Mouse (Mus musculus) thymus, postnatal 25 days (tissue): ENCODE data around the gene Mageb4.
"Not testable (repeated sequence)": the region's sequence is repeated elsewhere in the genome, so short reads cannot be mapped to it uniquely, and the experiment has no call there.

Source experiments
- DNase-seq: peaks from one replicate; pipeline ENCODE4 v3.0.0; 2022

The Mageb4 gene

DNA sequence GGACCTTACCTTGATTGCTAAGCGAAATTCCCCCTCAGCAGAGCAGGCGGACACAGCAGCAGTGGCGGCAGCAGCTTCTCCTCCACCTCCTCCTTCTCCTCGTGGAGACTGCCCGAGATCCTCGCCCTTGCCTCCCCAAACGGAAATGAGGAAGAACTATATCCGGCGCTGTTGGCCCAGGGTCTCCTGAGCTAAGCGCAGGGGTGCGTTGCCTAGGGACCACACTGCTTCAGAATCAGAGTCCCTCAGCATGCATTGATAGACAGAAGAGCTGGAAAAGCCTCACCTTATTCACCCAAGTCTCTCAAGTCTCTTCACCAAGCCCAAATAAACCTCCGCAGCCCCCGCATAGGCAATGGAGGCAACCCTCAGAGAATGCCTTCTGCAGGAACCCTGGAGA is at the start of gene Mageb4:
TSS of gene Mageb4 (minus strand) at position 101 of the 400 bp plus-strand sequence.
- not testable (repeated sequence) for DNase-seq

DNA sequence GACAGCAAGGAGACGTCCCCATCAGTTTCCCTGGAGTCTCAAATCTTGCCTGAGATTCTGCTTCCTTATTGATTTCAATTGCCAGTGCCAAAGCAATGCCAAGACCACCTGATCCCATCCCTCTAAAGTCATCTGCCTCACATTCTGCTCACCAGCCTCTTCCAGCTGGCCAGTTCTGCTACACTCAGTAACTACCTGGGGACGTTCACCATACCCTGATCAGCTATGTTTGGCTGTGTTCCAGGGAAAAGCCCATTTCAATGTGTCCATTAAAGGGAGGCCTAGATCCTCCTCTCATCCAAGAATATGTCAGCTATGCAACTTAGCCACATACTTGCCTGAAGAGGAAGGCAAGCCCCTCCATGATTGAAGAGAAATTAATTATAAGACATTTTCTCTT is 20.3 kb downstream of the Mageb4 start:
- not testable (repeated sequence) for DNase-seq

DNA sequence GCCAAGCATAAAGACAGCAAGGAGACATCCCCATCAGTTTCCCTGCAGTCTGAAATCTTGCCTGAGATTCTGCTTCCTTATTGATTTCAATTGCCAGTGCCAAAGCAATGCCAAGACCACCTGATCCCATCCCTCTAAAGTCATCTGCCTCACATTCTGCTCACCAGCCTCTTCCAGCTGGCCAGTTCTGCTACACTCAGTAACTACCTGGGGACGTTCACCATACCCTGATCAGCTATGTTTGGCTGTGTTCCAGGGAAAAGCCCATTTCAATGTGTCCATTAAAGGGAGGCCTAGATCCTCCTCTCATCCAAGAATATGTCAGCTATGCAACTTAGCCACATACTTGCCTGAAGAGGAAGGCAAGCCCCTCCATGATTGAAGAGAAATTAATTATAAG is 58.9 kb downstream of the Mageb4 start:
- DNase-seq, result not testable (repeated sequence)

DNA sequence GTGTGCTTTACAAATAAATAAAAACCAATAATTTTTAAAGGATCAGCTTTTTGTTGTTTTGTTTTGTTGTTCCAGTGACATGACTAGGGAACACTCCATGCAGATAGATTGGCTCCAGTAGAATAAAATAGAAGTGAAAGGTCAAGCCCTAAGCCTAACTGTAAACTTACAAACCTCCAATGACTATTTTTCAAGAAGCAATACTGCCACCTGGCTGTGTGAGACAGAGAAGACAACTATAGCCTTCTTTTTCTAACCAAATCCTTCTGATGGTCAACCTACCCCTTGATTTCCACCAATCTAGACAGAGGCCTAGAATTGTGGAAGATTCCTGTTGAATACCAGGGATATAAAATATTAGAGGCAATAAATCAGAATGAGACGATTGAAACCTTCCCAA is 67.6 kb downstream of the Mageb4 start:
- DNase-seq, result no peak
